Mouse (Mus musculus): Measurements from ENCODE around the gene Tgtp2.
"Not testable (repeated sequence)": the region's sequence is repeated elsewhere in the genome, so short reads cannot be mapped to it uniquely, and the experiment has no call there.

GRCm38 (mm10) chr11:49061865-49062264 is 2.1 kb downstream of the Tgtp2 start:
- not testable (repeated sequence) for TF ChIP-seq CTCF (IDR thresholded peaks at IDR 0.05; ENCODE audit: low read depth); EP300 (optimal IDR thresholded peaks at IDR 0.05)

Data from stomach, postnatal 0 days (tissue).